Mouse (Mus musculus) embryonic facial prominence, embryonic 15.5 days (tissue): ENCODE results near the gene Hnrnpa2b1. TPM values are rescaled to one million over a fixed set of nuclear protein-coding genes. Genes with fewer than 3 reads are reported as not detected.

ENCODE experiments used
- polyA plus RNA-seq: library from polyadenylated mRNA; unstranded; fragments of >200 nt; fragmentation: Nextera tagmentation; extraction: Ambion mirVana; gene quantifications from 2 replicates; pipeline ENCODE4 v1.2.1, GENCODE M21; 2015

The Hnrnpa2b1 gene
- polyA plus RNA-seq, 1 experiment from 2014 or later: 1,589 TPM

Other genes starting within 250 kb of the Hnrnpa2b1 start
- 6.5 and 9.4 TPM in 2 replicates for gene Nfe2l3, start 37.2 kb downstream of the Hnrnpa2b1 start, polyA plus RNA-seq
- gene Cbx3, start 466 bp upstream of the Hnrnpa2b1 start, polyA plus RNA-seq: 380 and 384 TPM in 2 replicates
- gene Snx10, start 54.0 kb upstream of the Hnrnpa2b1 start, polyA plus RNA-seq: 13.4 and 13.8 TPM in 2 replicates